Mouse (Mus musculus) spleen, embryonic (tissue): ENCODE measurements at regions not wholly inside any gene's neighbourhood (a gene's known extent, or its start where the extent isn't known, plus 50 kb on each side); places are given as distances from the start of the nearest gene placed in this dataset.

Source experiments
- CTCF ChIA-PET: fragments of 350-600 bp; sonication (Branson Sonifier 250); formaldehyde crosslinking; loops from one replicate; lab custom pipeline; 2022; lab: Charles Lee

- CTCF ChIA-PET: no interaction called here
These were observed 224.4 kb downstream of the Tle3 start for GRCm38 (mm10) chr9:61596410-61597108.

- CTCF ChIA-PET: interaction anchor here (0.7 kb wide), 1 partner anchor 206 kb away, joined by 5 read pairs; no protein-coding TSS in a partner anchor
These were observed 223.2 kb downstream of the Tle3 start for GRCm38 (mm10) chr9:61595170-61595967.

GRCm38 (mm10) chr9:61593991-61594390, 221.8 kb downstream of the Tle3 start:
- CTCF ChIA-PET: no interaction called here

GRCm38 (mm10) chr9:61589727-61590299, 217.6 kb downstream of the Tle3 start:
- CTCF ChIA-PET: no interaction called here

- CTCF ChIA-PET: no interaction called here
These were observed 211.3 kb downstream of the Tle3 start for GRCm38 (mm10) chr9:61583281-61584072.

- CTCF ChIA-PET: no interaction called here
These were observed 208.9 kb downstream of the Tle3 start for GRCm38 (mm10) chr9:61581046-61581445.

- CTCF ChIA-PET: interaction anchor here (0.6 kb wide), 1 partner anchor 10 kb away, joined by 3 read pairs; no protein-coding TSS in a partner anchor
These were observed 206.1 kb downstream of the Tle3 start for GRCm38 (mm10) chr9:61578255-61578654.

- CTCF ChIA-PET: interaction anchor here (0.6 kb wide), 1 partner anchor 10 kb away, joined by 3 read pairs; no protein-coding TSS in a partner anchor
These were observed 201.6 kb downstream of the Tle3 start for GRCm38 (mm10) chr9:61573634-61574359.

GRCm38 (mm10) chr9:61563017-61563416, 190.9 kb downstream of the Tle3 start:
- CTCF ChIA-PET: no interaction called here

GRCm38 (mm10) chr9:61561551-61561950, 189.4 kb downstream of the Tle3 start:
- CTCF ChIA-PET: no interaction called here

GRCm38 (mm10) chr9:61558621-61559020, 186.5 kb downstream of the Tle3 start:
- CTCF ChIA-PET: no interaction called here

- CTCF ChIA-PET: no interaction called here
These were observed 184.9 kb downstream of the Tle3 start for GRCm38 (mm10) chr9:61557025-61557424.

GRCm38 (mm10) chr9:61555173-61555572, 183.0 kb downstream of the Tle3 start:
- CTCF ChIA-PET: interaction anchor here (0.7 to 0.8 kb wide), 2 partner anchors 206 to 352 kb away, joined by 3 read pairs; no protein-coding TSS in a partner anchor

- CTCF ChIA-PET: no interaction called here
These were observed 182.4 kb downstream of the Tle3 start for GRCm38 (mm10) chr9:61554611-61555010.

GRCm38 (mm10) chr9:61553626-61554025, 181.5 kb downstream of the Tle3 start:
- CTCF ChIA-PET: no interaction called here

- CTCF ChIA-PET: no interaction called here
These were observed 179.2 kb downstream of the Tle3 start for GRCm38 (mm10) chr9:61551361-61551760.

- CTCF ChIA-PET: interaction anchor here (0.6 kb wide), 1 partner anchor 63 kb away, joined by 4 read pairs; no protein-coding TSS in a partner anchor
These were observed 178.2 kb downstream of the Tle3 start for GRCm38 (mm10) chr9:61550326-61550725.

GRCm38 (mm10) chr9:61549692-61550241, 177.6 kb downstream of the Tle3 start:
- CTCF ChIA-PET: no interaction called here

- CTCF ChIA-PET: no interaction called here
These were observed 165.4 kb downstream of the Tle3 start for GRCm38 (mm10) chr9:61537316-61538189.
